Mouse (Mus musculus) heart, postnatal 0 days (tissue): ENCODE measurements around the gene Dpp6.

Experiments
- CTCF ChIP-seq: IDR thresholded peaks from 2 replicates; pipeline ENCODE4 v1.5.1; 2016; ENCODE audit warnings: antibody characterized with exemption, control low read depth, low read depth
- EP300 ChIP-seq: IDR thresholded peaks from 2 replicates; pipeline ENCODE4 v1.6.1; 2016; ENCODE audit warnings: antibody characterized with exemption, low read depth

DNA sequence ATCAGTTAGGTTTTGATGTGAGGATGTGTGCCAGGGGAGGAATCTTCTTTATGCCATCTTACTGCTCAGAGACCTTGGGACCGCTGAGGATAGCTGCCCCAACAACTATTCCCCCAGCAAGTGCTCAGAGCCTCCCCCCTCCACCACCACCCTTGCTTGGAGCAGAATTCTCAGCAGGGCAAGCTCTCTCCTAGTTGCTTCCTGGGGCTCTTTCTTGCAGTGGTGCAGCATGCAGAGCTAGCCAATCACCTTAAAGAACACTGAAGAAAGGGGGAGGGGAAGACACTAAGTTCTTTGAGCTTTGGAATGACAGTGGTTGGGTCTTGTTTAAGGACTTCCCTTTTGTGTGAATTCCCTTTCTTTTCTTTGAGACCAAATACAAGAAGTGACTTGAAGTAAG lies 168.1 kb downstream of the Dpp6 start:
- TF ChIP-seq CTCF: no peak
- TF ChIP-seq EP300: no peak
